Mouse (Mus musculus): ENCODE measurements around the gene Sstr4. TPM values are rescaled to one million over a fixed set of nuclear protein-coding genes. Genes with fewer than 3 reads are reported as not detected.

The Sstr4 gene
- polyA plus RNA-seq, 1 experiment from 2014 or later: 3.1 TPM

- Histone ChIP-seq H3K27ac (ENCODE audit: low read length) (no peak overlapping the region), H3K4me3 (ENCODE audit: low read length) (no peak overlapping the region), H3K4me1 (replicated peaks; ENCODE audit: control insufficient read depth, insufficient read depth, low read length) (no peaks in the 10 kb centered on the region), H3K9me3 (ENCODE audit: control insufficient read depth, low read length) (no peaks in the 10 kb centered on the region), H3K4me2 (ENCODE audit: low read depth, low read length) (no peak overlapping the region), H3K36me3 (ENCODE audit: control insufficient read depth, insufficient read depth, low read length) (no peaks in the 10 kb centered on the region), H3K27me3 (ENCODE audit: control insufficient read depth, insufficient read depth, low read depth, low read length) (no peaks in the 10 kb centered on the region), H3K9ac (ENCODE audit: low read length) (no peak overlapping the region)
- ATAC-seq (ENCODE audit: low read depth): no peak
- 65% methylated on average over 6 of the region's 6 CpGs for WGBS
Measured at GRCm38 (mm10) chr2:148387652-148388581, 7.2 kb upstream of the Sstr4 start.

GRCm38 (mm10) chr2:148393149-148393548, 2.0 kb upstream of the Sstr4 start:
- H3K4me1 ChIP-seq (replicated peaks; ENCODE audit: control insufficient read depth, insufficient read depth, low read length): peaks cover 28% of the 10 kb centered on the region
- no peaks in the 10 kb centered on the region for H3K36me3 ChIP-seq (ENCODE audit: control insufficient read depth, insufficient read depth, low read length)
- 53% methylated on average over 1 of the region's 1 CpGs for WGBS
- no peak overlapping the region for H3K27ac ChIP-seq (ENCODE audit: low read length)
- ATAC-seq (ENCODE audit: low read depth): no peak
- no peak overlapping the region for H3K4me2 ChIP-seq (ENCODE audit: low read depth, low read length)
- H3K9me3 ChIP-seq (ENCODE audit: control insufficient read depth, low read length): no peaks in the 10 kb centered on the region
- H3K27me3 ChIP-seq (ENCODE audit: control insufficient read depth, insufficient read depth, low read depth, low read length): peaks cover 2% of the 10 kb centered on the region; the same call in 1 of the 2 replicates
- H3K4me3 ChIP-seq (ENCODE audit: low read length): no peak overlapping the region
- no peak overlapping the region for H3K9ac ChIP-seq (ENCODE audit: low read length)

GRCm38 (mm10) chr2:148393846-148394245, 1.3 kb upstream of the Sstr4 start:
- Histone ChIP-seq H3K4me2 (ENCODE audit: low read depth, low read length) (no peak overlapping the region), H3K27ac (ENCODE audit: low read length) (no peak overlapping the region), H3K9me3 (ENCODE audit: control insufficient read depth, low read length) (no peaks in the 10 kb centered on the region), H3K4me1 (replicated peaks; ENCODE audit: control insufficient read depth, insufficient read depth, low read length) (peaks cover 29% of the 10 kb centered on the region), H3K9ac (ENCODE audit: low read length) (no peak overlapping the region), H3K4me3 (ENCODE audit: low read length) (no peak overlapping the region), H3K27me3 (ENCODE audit: control insufficient read depth, insufficient read depth, low read depth, low read length) (peaks cover 2% of the 10 kb centered on the region; the same call in 1 of the 2 replicates), H3K36me3 (ENCODE audit: control insufficient read depth, insufficient read depth, low read length) (no peaks in the 10 kb centered on the region)
- no peak for ATAC-seq (ENCODE audit: low read depth)

- H3K27ac ChIP-seq (ENCODE audit: low read length): no peak overlapping the region
- H3K9ac ChIP-seq (ENCODE audit: low read length): no peak overlapping the region
- H3K4me1 ChIP-seq (replicated peaks; ENCODE audit: control insufficient read depth, insufficient read depth, low read length): peaks cover 43% of the 10 kb centered on the region
- 66% methylated on average over 10 of the region's 10 CpGs for WGBS
- H3K27me3 ChIP-seq (ENCODE audit: control insufficient read depth, insufficient read depth, low read depth, low read length): peaks cover 2% of the 10 kb centered on the region; the same call in 1 of the 2 replicates
- no peak for ATAC-seq (ENCODE audit: low read depth)
- H3K9me3 ChIP-seq (ENCODE audit: control insufficient read depth, low read length): no peaks in the 10 kb centered on the region
- H3K36me3 ChIP-seq (ENCODE audit: control insufficient read depth, insufficient read depth, low read length): no peaks in the 10 kb centered on the region
- H3K4me2 ChIP-seq (ENCODE audit: low read depth, low read length): peak overlapping the region; percentile 100
- H3K4me3 ChIP-seq (ENCODE audit: low read length): peak overlapping the region; percentile 63
Measured at GRCm38 (mm10) chr2:148396209-148396608, 1.1 kb downstream of the Sstr4 start.

- H3K36me3 ChIP-seq (ENCODE audit: control insufficient read depth, insufficient read depth, low read length): no peaks in the 10 kb centered on the region
- peak overlapping the region; percentile 59 for H3K27ac ChIP-seq (ENCODE audit: low read length)
- H3K27me3 ChIP-seq (ENCODE audit: control insufficient read depth, insufficient read depth, low read depth, low read length): peaks cover 2% of the 10 kb centered on the region; the same call in 1 of the 2 replicates
- H3K9ac ChIP-seq (ENCODE audit: low read length): no peak overlapping the region
- peaks cover 44% of the 10 kb centered on the region for H3K4me1 ChIP-seq (replicated peaks; ENCODE audit: control insufficient read depth, insufficient read depth, low read length)
- H3K4me2 ChIP-seq (ENCODE audit: low read depth, low read length): peak overlapping the region; percentile 33
- H3K4me3 ChIP-seq (ENCODE audit: low read length): no peak overlapping the region
- H3K9me3 ChIP-seq (ENCODE audit: control insufficient read depth, low read length): no peaks in the 10 kb centered on the region
- ATAC-seq (ENCODE audit: low read depth): peak; percentile 65
- WGBS: 17% methylated on average over 11 of the region's 11 CpGs
Measured at GRCm38 (mm10) chr2:148397015-148397783, 2.1 kb downstream of the Sstr4 start.

- Histone ChIP-seq H3K4me3 (ENCODE audit: low read length) (no peak overlapping the region), H3K27me3 (ENCODE audit: control insufficient read depth, insufficient read depth, low read depth, low read length) (peaks cover 2% of the 10 kb centered on the region; the same call in 1 of the 2 replicates), H3K9ac (ENCODE audit: low read length) (no peak overlapping the region), H3K36me3 (ENCODE audit: control insufficient read depth, insufficient read depth, low read length) (no peaks in the 10 kb centered on the region), H3K9me3 (ENCODE audit: control insufficient read depth, low read length) (no peaks in the 10 kb centered on the region), H3K27ac (ENCODE audit: low read length) (peak overlapping the region; percentile 59), H3K4me2 (ENCODE audit: low read depth, low read length) (no peak overlapping the region; the same call in 1 of the 2 replicates), H3K4me1 (replicated peaks; ENCODE audit: control insufficient read depth, insufficient read depth, low read length) (peaks cover 49% of the 10 kb centered on the region)
- 33% methylated on average over 1 of the region's 1 CpGs for WGBS
- ATAC-seq (ENCODE audit: low read depth): peak; percentile 65
Measured at GRCm38 (mm10) chr2:148397784-148398100, 2.6 kb downstream of the Sstr4 start.

GRCm38 (mm10) chr2:148398901-148399685, 3.9 kb downstream of the Sstr4 start:
- no peak for ATAC-seq (ENCODE audit: low read depth)
- H3K4me2 ChIP-seq (ENCODE audit: low read depth, low read length): no peak overlapping the region

GRCm38 (mm10) chr2:148402227-148402626, 7.1 kb downstream of the Sstr4 start:
- Histone ChIP-seq H3K9ac (ENCODE audit: low read length) (no peak overlapping the region), H3K9me3 (ENCODE audit: control insufficient read depth, low read length) (no peaks in the 10 kb centered on the region), H3K4me3 (ENCODE audit: low read length) (no peak overlapping the region), H3K27ac (ENCODE audit: low read length) (no peak overlapping the region), H3K27me3 (ENCODE audit: control insufficient read depth, insufficient read depth, low read depth, low read length) (no peaks in the 10 kb centered on the region), H3K4me2 (ENCODE audit: low read depth, low read length) (no peak overlapping the region; the same call in 1 of the 2 replicates), H3K4me1 (replicated peaks; ENCODE audit: control insufficient read depth, insufficient read depth, low read length) (peaks cover 43% of the 10 kb centered on the region), H3K36me3 (ENCODE audit: control insufficient read depth, insufficient read depth, low read length) (no peaks in the 10 kb centered on the region)
- ATAC-seq (ENCODE audit: low read depth): no peak
- 58% methylated on average over 1 of the region's 1 CpGs for WGBS

More at GRCm38 (mm10) chr2:148398901-148399685, 3.9 kb downstream of the Sstr4 start:
- Histone ChIP-seq H3K4me1 (replicated peaks; ENCODE audit: control insufficient read depth, insufficient read depth, low read length) (peaks cover 59% of the 10 kb centered on the region), H3K9ac (ENCODE audit: low read length) (no peak overlapping the region), H3K27me3 (ENCODE audit: control insufficient read depth, insufficient read depth, low read depth, low read length) (peaks cover 2% of the 10 kb centered on the region; the same call in 1 of the 2 replicates), H3K27ac (ENCODE audit: low read length) (no peak overlapping the region), H3K4me3 (ENCODE audit: low read length) (no peak overlapping the region), H3K9me3 (ENCODE audit: control insufficient read depth, low read length) (no peaks in the 10 kb centered on the region), H3K36me3 (ENCODE audit: control insufficient read depth, insufficient read depth, low read length) (no peaks in the 10 kb centered on the region)
- WGBS: 78% methylated on average over 5 of the region's 5 CpGs

All from lung, embryonic 16.5 days (tissue).